Mouse (Mus musculus) midbrain, embryonic 16.5 days (tissue): Measurements from ENCODE around the gene Olfr1490. TPM values are rescaled to one million over a fixed set of nuclear protein-coding genes. Genes with fewer than 3 reads are reported as not detected.
"Not testable (repeated sequence)": the region's sequence is repeated elsewhere in the genome, so short reads cannot be mapped to it uniquely, and the experiment has no call there.

Source experiments
- ATAC-seq: fragments of 200-750 bp; cut with Nextera tagmentation; 2 replicates; pipeline ENCODE4 v1.8.0; 2017; ENCODE audit warnings: moderate TSS enrichment
- H3K27ac ChIP-seq: fragments of 300-500 bp; sonication (generic); 2 replicates; pipeline ENCODE4 v1.5.1; 2014; ENCODE audit warnings: mild to moderate bottlenecking, low read length, mixed read lengths
- H3K27me3 ChIP-seq: fragments of 300-500 bp; sonication (generic); 2 replicates; pipeline ENCODE4 v1.6.1; 2014; ENCODE audit warnings: low read depth, low read length, mixed read lengths; ENCODE audit not compliant: control insufficient read depth, insufficient read depth
- H3K36me3 ChIP-seq: fragments of 300-500 bp; sonication (generic); 2 replicates; pipeline ENCODE4 v1.6.1; 2014; ENCODE audit warnings: mild to moderate bottlenecking, low read length, moderate library complexity, mixed read lengths; ENCODE audit not compliant: control insufficient read depth, insufficient read depth
- H3K4me1 ChIP-seq: fragments of 300-500 bp; sonication (generic); 2 replicates; pipeline ENCODE4 v1.6.1; 2014; ENCODE audit warnings: mild to moderate bottlenecking, low read length, mixed read lengths; ENCODE audit not compliant: control insufficient read depth, insufficient read depth
- H3K4me2 ChIP-seq: fragments of 300-500 bp; sonication (generic); 2 replicates; pipeline ENCODE4 v1.6.1; 2014; ENCODE audit warnings: mild to moderate bottlenecking, low read length, mixed read lengths
- H3K4me3 ChIP-seq: fragments of 300-500 bp; sonication (generic); 2 replicates; pipeline ENCODE4 v1.5.1; 2014; ENCODE audit warnings: low read depth, mild to moderate bottlenecking, low read length, moderate library complexity, mixed read lengths
- H3K9ac ChIP-seq: fragments of 300-500 bp; sonication (generic); 2 replicates; pipeline ENCODE4 v1.6.1; 2014; ENCODE audit warnings: low read depth, low read length, mixed read lengths
- H3K9me3 ChIP-seq: fragments of 300-500 bp; sonication (generic); replicated peaks from 2 replicates; pipeline ENCODE4 v1.6.1; 2014; ENCODE audit warnings: mild to moderate bottlenecking, low read length, mixed read lengths; ENCODE audit not compliant: control insufficient read depth, poor library complexity, severe bottlenecking
- WGBS: fragments of 180-500 bp; shearing (Covaris S2); extraction: QIAGEN DNeasy Blood & Tissue Kit; methylation state at CpG from one replicate; pipeline ENCODE4 v1.1.7; 2014; 5-methylcytosine and 5-hydroxymethylcytosine counted together
- microRNA-seq: library from miRNA; unstranded; fragments of <30 nt; microRNA quantifications from one replicate; pipeline ENCODE4, GENCODE M21; 2017
- polyA plus RNA-seq: library from polyadenylated mRNA; unstranded; fragments of >200 nt; fragmentation: Nextera tagmentation; extraction: Ambion mirVana; gene quantifications from 2 replicates; pipeline ENCODE4 v1.2.1, GENCODE M21; 2015

Olfr1490 gene
- not detected in 2 replicates for polyA plus RNA-seq

GRCm38 (mm10) chr19:13650791-13651190, at the start of gene Olfr1490:
TSS of gene Olfr1490 (plus strand) at chr19:13651091.
- no peak for ATAC-seq
- no peaks in the 10 kb centered on the region for H3K4me1 ChIP-seq
- H3K9me3 ChIP-seq: peaks cover 6% of the 10 kb centered on the region; the same call in 1 of the 2 replicates
- no peak within 1 kb of the TSS for H3K27ac ChIP-seq
- no peak within 1 kb of the TSS for H3K9ac ChIP-seq
- WGBS: 63% methylated on average over 1 of the region's 1 CpGs
- H3K4me3 ChIP-seq: no peak within 1 kb of the TSS
- H3K27me3 ChIP-seq: no peaks in the 10 kb centered on the region
- H3K36me3 ChIP-seq: no peaks in the 10 kb centered on the region
- no peak within 1 kb of the TSS for H3K4me2 ChIP-seq

DNA sequence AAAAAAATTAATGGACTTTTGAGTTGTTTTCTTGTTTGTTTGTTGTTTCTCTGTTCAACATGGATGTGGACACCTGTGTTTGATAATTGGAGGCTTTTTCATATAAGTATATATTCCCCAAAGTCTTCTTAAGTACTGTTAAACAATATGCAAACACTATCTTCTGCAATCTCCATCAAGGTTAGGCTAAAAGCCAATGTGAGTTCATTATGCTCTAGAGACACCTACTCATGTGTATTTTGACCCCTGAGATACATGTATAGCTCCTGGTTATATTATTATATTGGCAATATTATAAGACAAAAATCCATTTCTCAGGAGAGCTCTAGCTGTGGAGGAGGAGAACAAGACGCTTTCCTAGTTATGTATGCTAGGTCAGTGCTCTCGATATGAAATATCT, 33.8 kb upstream of the Olfr1490 start, which contains the start of gene Olfr1487:
Gene Olfr1487, plus strand, starts transcription at position 301 of the 400 bp plus-strand sequence.
- not testable (repeated sequence) for H3K4me2 ChIP-seq, H3K27me3 ChIP-seq, H3K27ac ChIP-seq, H3K9ac ChIP-seq, H3K4me1 ChIP-seq, ATAC-seq, H3K4me3 ChIP-seq, H3K36me3 ChIP-seq
- 87% methylated on average over 2 of the region's 2 CpGs for WGBS
- peaks cover 11% of the 10 kb centered on the region for H3K9me3 ChIP-seq

GRCm38 (mm10) chr19:13631321-13631720, 19.6 kb upstream of the Olfr1490 start, which contains the start of gene Olfr1489:
TSS of gene Olfr1489 (plus strand) at chr19:13631621.
- ATAC-seq: no peak
- peaks cover 12% of the 10 kb centered on the region; the same call in 1 of the 2 replicates for H3K9me3 ChIP-seq
- no peaks in the 10 kb centered on the region for H3K36me3 ChIP-seq
- no peak within 1 kb of the TSS for H3K9ac ChIP-seq
- no peaks in the 10 kb centered on the region for H3K4me1 ChIP-seq
- no peak within 1 kb of the TSS for H3K4me2 ChIP-seq
- H3K4me3 ChIP-seq: no peak within 1 kb of the TSS
- H3K27me3 ChIP-seq: no peaks in the 10 kb centered on the region
- WGBS: 98% methylated on average over 1 of the region's 1 CpGs
- no peak within 1 kb of the TSS for H3K27ac ChIP-seq

DNA sequence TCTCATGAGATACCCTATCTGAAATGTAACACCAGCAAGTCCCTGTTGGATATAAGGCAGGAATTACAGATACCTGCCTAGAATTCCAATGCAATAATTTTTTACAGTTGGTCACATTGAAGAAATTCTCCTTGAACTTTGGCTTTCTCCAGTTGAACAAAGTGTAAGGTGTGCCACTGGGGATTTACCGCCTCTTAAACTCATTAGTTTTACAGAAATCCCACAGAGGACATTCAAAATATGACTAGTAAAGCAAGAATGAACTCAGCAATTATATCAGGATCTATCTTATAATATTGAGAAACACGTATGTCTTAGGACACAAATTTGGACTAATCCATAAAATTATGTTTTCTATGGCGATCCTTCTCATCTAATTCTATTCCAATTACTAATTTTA, 46.1 kb downstream of the Olfr1490 start, which contains the start of gene Olfr1491:
Gene Olfr1491, plus strand, starts transcription at position 301 of the 400 bp plus-strand sequence.
- no peak for ATAC-seq
- no peaks in the 10 kb centered on the region for H3K9me3 ChIP-seq
- WGBS: 84% methylated on average over 3 of the region's 3 CpGs
- H3K27me3 ChIP-seq: no peaks in the 10 kb centered on the region
- no peak within 1 kb of the TSS for H3K27ac ChIP-seq
- no peak within 1 kb of the TSS for H3K4me2 ChIP-seq
- H3K9ac ChIP-seq: no peak within 1 kb of the TSS
- no peaks in the 10 kb centered on the region for H3K4me1 ChIP-seq
- no peaks in the 10 kb centered on the region for H3K36me3 ChIP-seq
- no peak within 1 kb of the TSS for H3K4me3 ChIP-seq

Small RNA genes within 50 kb of the gene (microRNA-seq; reads per million reads assigned to microRNA genes)
- not detected for gene Gm23931

Other genes with a start within 250 kb of the Olfr1490 start
- gene Olfr1469, start 243.2 kb upstream of the Olfr1490 start, polyA plus RNA-seq: not detected in 2 replicates
- not detected in 2 replicates for gene Olfr1471, start 207.7 kb upstream of the Olfr1490 start, polyA plus RNA-seq
- gene Olfr1472, start 195.0 kb upstream of the Olfr1490 start, polyA plus RNA-seq: not detected in 2 replicates
- not detected in 2 replicates for gene Olfr1474, start 181.5 kb upstream of the Olfr1490 start, polyA plus RNA-seq
- not detected in 2 replicates for gene Olfr1475, start 170.9 kb upstream of the Olfr1490 start, polyA plus RNA-seq
- not detected in 2 replicates for gene Olfr1477, start 150.5 kb upstream of the Olfr1490 start, polyA plus RNA-seq
- not detected in 2 replicates for gene Olfr1480, start 123.2 kb upstream of the Olfr1490 start, polyA plus RNA-seq
- gene Olfr1484, start 67.6 kb upstream of the Olfr1490 start, polyA plus RNA-seq: not detected in 2 replicates
- gene Olfr1487, start 33.7 kb upstream of the Olfr1490 start, polyA plus RNA-seq: not detected in 2 replicates
- not detected in 2 replicates for gene Olfr1489, start 19.5 kb upstream of the Olfr1490 start, polyA plus RNA-seq
- not detected in 2 replicates for gene Olfr1491, start 46.2 kb downstream of the Olfr1490 start, polyA plus RNA-seq
- gene Olfr1493-ps1, start 72.2 kb downstream of the Olfr1490 start, polyA plus RNA-seq: not detected in 2 replicates
- gene Olfr1494, start 88.6 kb downstream of the Olfr1490 start, polyA plus RNA-seq: not detected in 2 replicates
- gene Olfr1495, start 113.5 kb downstream of the Olfr1490 start, polyA plus RNA-seq: not detected in 2 replicates
- gene Olfr1496, start 126.8 kb downstream of the Olfr1490 start, polyA plus RNA-seq: not detected in 2 replicates
- gene Olfr1497, start 147.1 kb downstream of the Olfr1490 start, polyA plus RNA-seq: not detected in 2 replicates
- gene Olfr1499, start 168.4 kb downstream of the Olfr1490 start, polyA plus RNA-seq: not detected in 2 replicates
- not detected in 2 replicates for gene Olfr1500, start 179.4 kb downstream of the Olfr1490 start, polyA plus RNA-seq
- not detected in 2 replicates for gene Olfr1501, start 199.6 kb downstream of the Olfr1490 start, polyA plus RNA-seq
- not detected in 2 replicates for gene Olfr1502, start 210.7 kb downstream of the Olfr1490 start, polyA plus RNA-seq
- not detected in 2 replicates for gene Olfr1504, start 246.8 kb downstream of the Olfr1490 start, polyA plus RNA-seq